Comparison of ENCODE assay signal across 10 mouse cellular contexts in genomic region chr10:118043761-118044160, GRCm38 (mm10).
DNase-seq lines count a peak whose midpoint lies in the region; ATAC-seq lines count a peak whose summit lies in the region.
"Had no signal": no experiment of that assay in that cellular context is flagged by ENCODE, and none has a peak within 500 bp of the region (broad histone marks: within the 10 kb centered on the region; RNA-seq: fewer than 3 reads in every experiment).

No protein-coding gene starts in this region.

- H3K4me2 ChIP-seq in heart, embryonic 11.5 days: no peak overlapping the region
- H3K4me2 ChIP-seq in forebrain, embryonic 13.5 days: no peak overlapping the region
- H3K4me2 ChIP-seq: hindbrain, embryonic 14.5 days; lung, embryonic 14.5 days had no signal

- DNase-seq in heart, adult 9 months (ENCODE audit: low spot score in 2 of 2): peak; percentile 46 to 50
- peak; percentile 1 for DNase-seq in thymus, postnatal 14 days
- no peak for DNase-seq in thymus, postnatal 4 days
- peak; percentile 26 for DNase-seq in fibroblast of lung, adult 2 months (ENCODE audit: low read depth)
- DNase-seq in gastrocnemius, adult 8-10 months (ENCODE audit: low spot score in 2 of 2): no peak
- DNase-seq: kidney, postnatal 10 days; lung, embryonic 14.5 days had no signal

- H3K4me1 ChIP-seq in heart, embryonic 11.5 days (ENCODE audit: control insufficient read depth, insufficient read depth, low read length): no peaks in the 10 kb centered on the region
- 0 out of 2 replicates have a peak, but pooled peaks cover 6% of the 10 kb centered on the region for H3K4me1 ChIP-seq in forebrain, embryonic 13.5 days

- H3K9ac ChIP-seq in heart, embryonic 11.5 days (ENCODE audit: low read depth, low read length): no peak overlapping the region
- no peak overlapping the region for H3K9ac ChIP-seq in forebrain, embryonic 13.5 days
- H3K9ac ChIP-seq: hindbrain, embryonic 14.5 days; lung, embryonic 14.5 days had no signal

- no peak overlapping the region for H3K27ac ChIP-seq in heart, embryonic 11.5 days (ENCODE audit: low read depth, low read length)
- no peak overlapping the region for H3K27ac ChIP-seq in forebrain, embryonic 13.5 days
- H3K27ac ChIP-seq: hindbrain, embryonic 14.5 days had no signal

- ATAC-seq in heart, embryonic 11.5 days (replicated peaks; ENCODE audit: insufficient number of reproducible peaks, low FRiP score, low TSS enrichment): no peak
- ATAC-seq in forebrain, embryonic 13.5 days: no peak

- 57% methylated on average over 13 of the region's 13 CpGs for WGBS in heart, embryonic 11.5 days (ENCODE audit: insufficient replicate concordance)
- WGBS in forebrain, embryonic 13.5 days: 80% methylated on average over 13 of the region's 13 CpGs

- H3K4me3 ChIP-seq in heart, embryonic 11.5 days (ENCODE audit: low read depth, low read length): no peak overlapping the region
- H3K4me3 ChIP-seq in forebrain, embryonic 13.5 days: no peak overlapping the region

- H3K36me3 ChIP-seq in heart, embryonic 11.5 days (ENCODE audit: control insufficient read depth, insufficient read depth, low read length): no peaks in the 10 kb centered on the region
- no peaks in the 10 kb centered on the region for H3K36me3 ChIP-seq in forebrain, embryonic 13.5 days (ENCODE audit: poor library complexity, severe bottlenecking)

- H3K27me3 ChIP-seq in heart, embryonic 11.5 days (ENCODE audit: control insufficient read depth, insufficient read depth, low read length): no peaks in the 10 kb centered on the region
- H3K27me3 ChIP-seq in forebrain, embryonic 13.5 days: no peaks in the 10 kb centered on the region

- 0 out of 2 replicates have a peak, but pooled peaks cover 2% of the 10 kb centered on the region for H3K9me3 ChIP-seq in heart, embryonic 11.5 days (replicated peaks; ENCODE audit: control insufficient read depth, low read length)
- no peaks in the 10 kb centered on the region for H3K9me3 ChIP-seq in forebrain, embryonic 13.5 days (replicated peaks)

Comparison
In these comparisons a context has a peak if more than half of its experiments do, and no peak if none do; other contexts are left out.
1. DNase-seq: peak in heart, adult 9 months (2 of 2), thymus, postnatal 14 days (single experiment) and fibroblast of lung, adult 2 months (single experiment); none in thymus, postnatal 4 days (single experiment) and gastrocnemius, adult 8-10 months (0 of 2).